Mouse (Mus musculus) stomach, embryonic 14.5 days (tissue): ENCODE measurements around the gene Dst. TPM values are rescaled to one million over a fixed set of nuclear protein-coding genes. Genes with fewer than 3 reads are reported as not detected.

Experiments used
- ATAC-seq: fragments of 200-750 bp; cut with Nextera tagmentation; 2 replicates; pipeline ENCODE4 v1.8.0; 2017; ENCODE audit warnings: low read depth, moderate TSS enrichment; ENCODE audit not compliant: insufficient number of reproducible peaks, insufficient read depth, low FRiP score
- H3K27ac ChIP-seq: fragments of 300-500 bp; sonication (generic); 2 replicates; pipeline ENCODE4 v1.5.1; 2014; ENCODE audit warnings: mild to moderate bottlenecking, low read length, moderate library complexity, mixed read lengths
- H3K27me3 ChIP-seq: fragments of 300-500 bp; sonication (generic); 2 replicates; pipeline ENCODE4 v1.6.1; 2014; ENCODE audit warnings: low read length, control low read depth, mixed read lengths; ENCODE audit not compliant: control insufficient read depth, insufficient read depth
- H3K36me3 ChIP-seq: fragments of 300-500 bp; sonication (generic); 2 replicates; pipeline ENCODE4 v1.6.1; 2014; ENCODE audit warnings: mild to moderate bottlenecking, control low read depth, low read length, moderate library complexity, mixed read lengths; ENCODE audit not compliant: control insufficient read depth, insufficient read depth
- H3K4me1 ChIP-seq: fragments of 300-500 bp; sonication (generic); 2 replicates; pipeline ENCODE4 v1.6.1; 2014; ENCODE audit warnings: low read length, control low read depth, mixed read lengths; ENCODE audit not compliant: control insufficient read depth, insufficient read depth
- H3K4me2 ChIP-seq: fragments of 300-500 bp; sonication (generic); replicated peaks from 2 replicates; pipeline ENCODE4 v1.6.1; 2014; ENCODE audit warnings: low read depth, low read length, control low read depth
- H3K4me3 ChIP-seq: fragments of 300-500 bp; sonication (generic); 2 replicates; pipeline ENCODE4 v1.5.1; 2014; ENCODE audit warnings: low read depth, low read length, control low read depth
- H3K9ac ChIP-seq: fragments of 300-500 bp; sonication (generic); replicated peaks from 2 replicates; pipeline ENCODE4 v1.6.1; 2014; ENCODE audit warnings: low read depth, mild to moderate bottlenecking, control low read depth, low read length, moderate library complexity, mixed read lengths
- H3K9me3 ChIP-seq: fragments of 300-500 bp; sonication (generic); 2 replicates; pipeline ENCODE4 v1.6.1; 2016; ENCODE audit warnings: low read depth, low read length, control low read depth; ENCODE audit not compliant: control insufficient read depth
- WGBS: fragments of 180-500 bp; shearing (Covaris S2); extraction: QIAGEN DNeasy Blood & Tissue Kit; methylation state at CpG from one replicate; pipeline ENCODE4 v1.1.7; 2014; 5-methylcytosine and 5-hydroxymethylcytosine counted together
- polyA plus RNA-seq: library from polyadenylated mRNA; unstranded; fragments of >200 nt; fragmentation: Nextera tagmentation; extraction: Ambion mirVana; gene quantifications from 2 replicates; pipeline ENCODE4 v1.2.1, GENCODE M21; 2014

Dst gene
- polyA plus RNA-seq, 1 experiment from 2014 or later, result 42.0 TPM

DNA sequence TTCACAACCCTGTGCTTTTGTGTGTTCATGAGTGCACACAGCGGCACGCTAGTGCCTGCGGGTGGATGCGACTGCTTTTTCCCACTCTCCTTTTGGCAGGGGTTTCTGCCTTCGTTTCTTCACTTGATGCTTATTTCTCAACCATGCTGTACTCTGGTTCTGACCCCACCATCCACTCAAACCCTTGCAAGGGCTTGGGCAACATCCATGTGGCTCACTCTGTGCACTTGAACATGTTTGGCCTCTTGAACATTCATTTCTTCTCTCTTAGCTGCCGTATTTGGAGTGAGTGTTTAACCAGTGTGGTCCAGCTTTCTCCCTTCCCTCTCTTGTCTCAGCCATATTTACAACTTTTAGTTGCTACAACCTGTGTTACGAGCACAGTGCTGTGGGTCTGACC, 236.8 kb downstream of the Dst start:
- no peaks in the 10 kb centered on the region for H3K9me3 ChIP-seq
- H3K4me1 ChIP-seq, result no peaks in the 10 kb centered on the region
- no peak for ATAC-seq
- no peak overlapping the region for H3K27ac ChIP-seq
- H3K9ac ChIP-seq, result no peak overlapping the region
- H3K27me3 ChIP-seq, result no peaks in the 10 kb centered on the region
- no peak overlapping the region for H3K4me2 ChIP-seq
- no peaks in the 10 kb centered on the region for H3K36me3 ChIP-seq
- WGBS, result 92% methylated on average over 7 of the region's 7 CpGs
- H3K4me3 ChIP-seq, result no peak overlapping the region

DNA sequence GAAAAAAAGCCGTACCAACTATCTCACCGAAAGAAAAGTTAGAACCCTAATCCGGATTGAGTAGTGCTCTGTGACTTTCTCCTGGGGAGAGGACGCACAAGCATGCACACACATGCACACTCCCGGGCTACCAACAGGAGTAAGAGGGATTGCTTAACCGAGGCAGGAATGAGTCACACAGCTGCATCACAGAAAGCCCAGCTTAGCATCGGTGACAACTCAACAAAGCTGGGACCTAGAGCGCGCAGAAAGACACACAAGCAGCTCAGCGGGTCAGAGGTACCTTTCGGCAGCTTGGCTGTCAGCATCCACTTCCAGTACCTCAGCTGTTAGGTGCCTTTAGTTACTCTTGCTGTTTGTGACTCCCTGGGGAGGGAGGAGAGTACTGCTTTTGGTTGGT, 240.0 kb downstream of the Dst start:
- Histone ChIP-seq H3K4me3 (no peak overlapping the region), H3K9me3 (no peaks in the 10 kb centered on the region), H3K27me3 (no peaks in the 10 kb centered on the region), H3K27ac (no peak overlapping the region), H3K4me2 (no peak overlapping the region), H3K36me3 (no peaks in the 10 kb centered on the region), H3K4me1 (0 out of 2 replicates have a peak, but pooled peaks cover 6% of the 10 kb centered on the region), H3K9ac (no peak overlapping the region)
- WGBS, result 83% methylated on average over 11 of the region's 11 CpGs
- ATAC-seq, result no peak

DNA sequence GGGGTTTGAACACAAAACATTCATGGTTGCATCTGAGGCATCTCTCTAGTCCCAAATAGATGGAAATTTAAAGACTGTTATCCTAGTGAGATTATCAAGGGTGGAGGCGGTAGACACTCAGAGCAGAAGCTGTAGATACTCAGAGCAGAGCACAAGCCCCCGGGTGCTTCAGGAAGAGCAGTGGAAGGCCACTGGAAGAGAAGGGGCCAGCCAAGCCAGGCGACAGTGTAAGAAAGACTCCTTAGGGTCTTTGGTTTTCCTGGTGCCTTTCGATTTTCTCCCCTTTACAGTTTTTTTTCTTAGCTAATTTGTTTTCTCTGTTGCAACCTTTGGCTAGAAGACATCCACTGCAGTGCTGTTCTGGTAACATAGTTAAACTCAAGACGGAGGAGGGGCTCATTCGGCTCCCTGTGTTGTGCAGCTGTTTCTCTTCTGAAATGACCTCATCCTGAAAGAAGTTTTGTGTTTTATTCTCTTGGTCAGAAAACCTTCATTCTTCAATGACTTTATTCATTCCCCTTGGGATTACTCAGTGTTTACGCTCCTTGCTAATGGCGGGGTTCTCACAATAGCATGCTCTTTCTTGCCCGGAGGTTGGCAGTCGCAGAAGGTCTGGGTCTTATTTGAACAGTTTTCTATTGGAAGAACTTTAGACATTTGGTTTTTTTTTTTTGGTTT, 242.5 kb downstream of the Dst start:
- ATAC-seq, result peak; percentile 80; the same call in 1 of the 2 replicates
- Histone ChIP-seq H3K36me3 (no peaks in the 10 kb centered on the region), H3K4me2 (no peak overlapping the region), H3K9ac (no peak overlapping the region), H3K27ac (peak overlapping the region; percentile 69; the same call in 1 of the 2 replicates), H3K4me1 (0 out of 2 replicates have a peak, but pooled peaks cover 6% of the 10 kb centered on the region), H3K27me3 (no peaks in the 10 kb centered on the region), H3K9me3 (no peaks in the 10 kb centered on the region), H3K4me3 (no peak overlapping the region)
- 36% methylated on average over 10 of the region's 10 CpGs for WGBS

DNA sequence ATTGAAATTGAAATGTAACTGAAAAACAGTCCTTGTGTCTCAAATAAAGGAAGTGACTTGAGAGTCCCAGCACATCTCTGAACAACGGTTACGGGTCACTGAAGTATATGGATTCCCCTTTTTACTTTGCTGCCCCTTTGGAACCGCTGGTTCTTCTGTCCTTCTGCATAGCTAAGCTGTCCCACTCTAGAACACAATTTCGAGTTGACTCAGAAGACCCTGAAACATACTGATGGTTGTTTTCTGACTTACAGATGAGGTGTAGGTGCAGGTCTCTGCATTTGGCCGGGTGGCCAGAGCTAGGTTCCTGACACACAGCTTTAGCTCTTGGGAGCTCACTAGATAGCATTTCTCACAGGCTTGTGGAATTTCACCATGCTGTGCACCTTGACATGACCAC, 244.7 kb downstream of the Dst start:
- no peak overlapping the region for H3K4me3 ChIP-seq
- no peak overlapping the region for H3K9ac ChIP-seq
- H3K36me3 ChIP-seq, result no peaks in the 10 kb centered on the region
- no peak overlapping the region for H3K27ac ChIP-seq
- WGBS, result 91% methylated on average over 5 of the region's 5 CpGs
- no peak for ATAC-seq
- no peak overlapping the region for H3K4me2 ChIP-seq
- H3K27me3 ChIP-seq, result no peaks in the 10 kb centered on the region
- H3K9me3 ChIP-seq, result no peaks in the 10 kb centered on the region
- 0 out of 2 replicates have a peak, but pooled peaks cover 6% of the 10 kb centered on the region for H3K4me1 ChIP-seq

DNA sequence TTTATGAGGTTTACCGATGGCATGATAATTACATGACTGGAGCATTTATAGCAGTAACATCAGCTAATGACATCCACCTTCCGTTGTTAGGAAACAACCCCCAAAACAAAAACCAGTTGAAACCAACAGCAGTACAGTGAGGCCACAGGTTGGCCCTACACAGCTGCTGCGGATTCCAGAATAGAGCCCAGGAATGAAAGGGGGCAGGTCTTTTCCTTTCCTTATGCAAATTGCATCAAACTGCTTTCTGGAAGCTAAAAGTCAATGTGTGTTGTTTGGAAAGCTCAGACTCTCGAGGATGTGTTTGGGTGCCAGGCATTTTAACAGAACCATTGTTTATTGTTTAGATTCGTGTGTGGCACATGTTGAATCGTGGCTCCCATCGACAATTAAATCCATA, 248.0 kb downstream of the Dst start:
- Histone ChIP-seq H3K4me3 (no peak overlapping the region), H3K9ac (no peak overlapping the region), H3K4me1 (no peaks in the 10 kb centered on the region), H3K9me3 (no peaks in the 10 kb centered on the region), H3K36me3 (no peaks in the 10 kb centered on the region), H3K4me2 (no peak overlapping the region), H3K27ac (no peak overlapping the region), H3K27me3 (no peaks in the 10 kb centered on the region)
- 80% methylated on average over 7 of the region's 7 CpGs for WGBS
- no peak for ATAC-seq

DNA sequence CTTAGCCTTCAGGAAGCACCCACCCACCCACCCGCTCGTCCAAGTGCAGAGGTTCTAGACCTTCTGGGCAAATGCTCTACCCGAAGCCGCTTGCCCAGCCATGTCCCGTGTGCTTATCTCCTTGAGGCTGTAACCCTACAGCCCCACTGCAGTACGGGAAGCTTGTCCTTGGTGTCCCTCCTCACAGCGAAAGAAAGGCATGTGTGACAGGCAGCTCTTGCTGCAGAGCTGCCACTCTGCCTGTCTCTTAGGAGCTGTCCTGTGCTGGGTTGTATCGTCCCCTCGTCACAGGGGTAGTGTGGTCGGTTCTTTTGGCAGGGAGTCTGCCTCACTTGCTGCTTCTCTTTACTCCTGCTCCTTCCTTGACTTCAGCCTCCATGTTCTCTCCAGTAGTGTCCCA, 249.7 kb downstream of the Dst start:
- 86% methylated on average over 10 of the region's 10 CpGs for WGBS
- H3K9ac ChIP-seq, result no peak overlapping the region
- no peaks in the 10 kb centered on the region for H3K36me3 ChIP-seq
- no peak overlapping the region for H3K27ac ChIP-seq
- H3K4me2 ChIP-seq, result no peak overlapping the region
- H3K9me3 ChIP-seq, result no peaks in the 10 kb centered on the region
- H3K4me1 ChIP-seq, result no peaks in the 10 kb centered on the region
- no peaks in the 10 kb centered on the region for H3K27me3 ChIP-seq
- H3K4me3 ChIP-seq, result no peak overlapping the region
- ATAC-seq, result no peak

DNA sequence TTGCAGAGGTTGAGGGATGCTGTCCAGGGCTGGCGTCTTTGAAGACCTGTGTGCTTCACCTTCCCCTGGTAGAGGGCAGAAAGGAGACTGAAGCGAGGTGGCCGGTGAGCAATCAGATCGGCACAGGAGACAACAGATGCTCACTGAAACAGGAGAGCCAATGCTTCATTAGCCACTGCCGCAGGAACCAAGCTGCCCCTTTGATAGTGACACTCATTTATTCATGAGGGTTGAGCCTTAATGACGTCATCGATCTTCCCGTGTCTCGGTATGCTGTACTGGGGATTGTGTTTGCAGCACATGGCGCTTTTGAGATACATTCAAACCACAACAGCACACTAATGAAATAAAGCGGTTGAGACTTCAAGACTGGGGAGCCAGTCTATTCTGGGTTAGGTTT, 250.8 kb downstream of the Dst start:
- no peak overlapping the region for H3K4me3 ChIP-seq
- H3K4me2 ChIP-seq, result no peak overlapping the region
- no peaks in the 10 kb centered on the region for H3K27me3 ChIP-seq
- 69% methylated on average over 11 of the region's 11 CpGs for WGBS
- H3K27ac ChIP-seq, result no peak overlapping the region; the same call in 1 of the 2 replicates
- H3K9ac ChIP-seq, result no peak overlapping the region
- H3K9me3 ChIP-seq, result no peaks in the 10 kb centered on the region
- H3K36me3 ChIP-seq, result no peaks in the 10 kb centered on the region
- H3K4me1 ChIP-seq, result no peaks in the 10 kb centered on the region
- ATAC-seq, result no peak

DNA sequence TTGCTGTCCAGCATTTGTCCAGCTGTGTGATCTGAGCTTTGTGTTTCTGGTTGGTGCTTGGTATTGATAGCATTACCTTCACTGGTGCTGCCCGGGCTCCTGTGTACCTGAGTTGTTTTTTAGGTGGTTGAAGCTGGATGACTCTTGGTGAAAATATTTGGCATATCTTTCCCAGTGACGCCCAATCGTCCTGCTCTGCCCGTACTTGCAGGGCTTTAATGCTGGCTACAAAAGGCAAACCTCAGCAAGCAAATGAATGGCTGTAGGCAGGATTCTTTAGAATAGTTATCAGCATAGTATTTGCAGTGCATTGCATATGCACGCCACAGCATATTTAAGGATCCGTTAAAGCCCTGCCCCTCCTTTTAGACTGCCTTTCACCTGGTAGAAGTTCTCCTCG, 251.9 kb downstream of the Dst start:
- H3K27ac ChIP-seq, result no peak overlapping the region; the same call in 1 of the 2 replicates
- 0 out of 2 replicates have a peak overlapping the region, but pooled peaks have one; percentile 2 for H3K4me2 ChIP-seq
- no peaks in the 10 kb centered on the region for H3K4me1 ChIP-seq
- H3K9me3 ChIP-seq, result no peaks in the 10 kb centered on the region
- H3K36me3 ChIP-seq, result peaks cover under 1% of the 10 kb centered on the region; the same call in 1 of the 2 replicates
- H3K27me3 ChIP-seq, result no peaks in the 10 kb centered on the region
- H3K9ac ChIP-seq, result no peak overlapping the region
- whole genome bisulfite sequencing, result 70% methylated on average over 7 of the region's 7 CpGs
- H3K4me3 ChIP-seq, result no peak overlapping the region
- ATAC-seq, result no peak
